Mouse (Mus musculus): ENCODE data around the gene C4b.

C4b gene

DNA sequence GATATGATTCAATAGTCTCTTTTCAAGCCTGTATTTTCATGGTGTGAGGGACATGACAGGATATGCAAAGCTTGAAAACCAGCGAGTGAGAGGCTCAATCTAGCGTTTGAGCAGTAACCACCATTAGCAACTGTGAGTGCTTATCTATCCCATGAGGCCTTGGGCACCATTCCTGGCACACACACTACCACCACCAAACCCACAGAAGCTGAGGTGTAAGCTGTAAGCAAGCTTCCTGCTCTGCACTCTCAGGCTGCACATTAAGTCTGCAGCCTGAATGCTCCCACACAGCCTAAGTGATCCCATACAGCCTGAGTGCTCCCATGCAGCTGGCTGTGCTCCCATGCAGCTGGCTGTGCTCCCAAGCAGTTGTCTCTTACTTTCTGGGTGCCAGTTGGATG lies 43.0 kb downstream of the C4b start:
- peak; percentile 67 for DNase-seq

DNA sequence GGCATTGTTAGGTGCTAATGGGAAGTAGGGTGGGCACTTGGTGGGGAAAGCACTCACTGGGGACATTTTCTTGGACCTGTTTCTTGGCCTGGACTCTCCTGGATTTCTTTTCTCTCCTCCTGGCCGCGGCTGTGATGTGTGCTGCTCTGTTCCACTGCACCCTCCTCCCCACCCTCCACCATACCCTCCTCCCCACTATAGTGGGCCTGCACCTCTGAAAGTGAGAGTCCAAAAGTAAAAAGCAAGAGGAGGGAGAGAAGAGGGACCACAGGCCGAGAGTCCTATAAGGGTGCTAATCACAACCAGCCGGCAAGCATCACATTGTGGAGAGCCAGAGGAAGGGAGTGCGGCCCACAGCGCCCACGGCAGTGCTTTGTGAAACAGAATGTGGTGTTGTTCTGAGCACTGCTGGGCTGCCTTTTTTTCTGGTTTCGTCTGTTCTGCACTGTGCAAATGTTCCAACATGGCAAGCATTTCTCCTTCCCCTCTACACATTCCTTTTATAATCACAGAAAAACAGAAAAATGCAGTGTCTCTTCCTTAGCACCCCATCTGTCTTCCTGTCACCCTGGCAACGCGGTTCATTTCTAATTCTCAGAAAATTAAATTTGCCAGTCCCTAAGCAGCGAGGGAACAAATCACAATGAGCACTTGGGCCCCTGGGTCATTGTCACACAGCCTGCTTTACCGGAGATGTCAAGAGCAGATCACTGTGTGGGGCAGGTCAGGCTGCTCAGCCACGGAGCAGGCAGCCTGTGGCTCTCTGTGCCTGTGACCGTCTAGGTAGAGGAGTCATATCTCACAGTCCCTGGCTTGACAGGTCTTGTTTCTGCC lies 43.9 kb downstream of the C4b start:
- peak; percentile 90 for DNase-seq

DNA sequence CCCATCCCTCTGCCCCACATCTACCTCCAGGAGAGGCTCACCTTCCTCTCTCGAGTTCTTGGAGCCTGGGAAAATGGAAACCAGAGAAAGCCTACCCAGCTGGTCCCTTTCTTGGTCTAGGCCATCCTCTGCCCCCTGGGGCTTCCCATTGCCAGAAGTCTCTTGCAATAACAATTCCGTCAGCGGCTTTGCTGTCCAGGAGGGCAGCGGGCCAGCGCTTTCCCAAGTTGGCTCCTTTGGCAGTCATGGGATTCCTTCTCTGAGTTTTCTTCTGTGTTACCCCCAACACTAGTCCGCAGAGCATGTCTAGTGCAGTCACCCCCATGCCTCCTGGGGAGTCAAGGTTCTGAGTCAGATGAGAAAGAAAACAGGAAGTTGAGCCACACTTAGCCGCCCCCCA lies 50.8 kb downstream of the C4b start:
- DNase-seq: no peak

DNA sequence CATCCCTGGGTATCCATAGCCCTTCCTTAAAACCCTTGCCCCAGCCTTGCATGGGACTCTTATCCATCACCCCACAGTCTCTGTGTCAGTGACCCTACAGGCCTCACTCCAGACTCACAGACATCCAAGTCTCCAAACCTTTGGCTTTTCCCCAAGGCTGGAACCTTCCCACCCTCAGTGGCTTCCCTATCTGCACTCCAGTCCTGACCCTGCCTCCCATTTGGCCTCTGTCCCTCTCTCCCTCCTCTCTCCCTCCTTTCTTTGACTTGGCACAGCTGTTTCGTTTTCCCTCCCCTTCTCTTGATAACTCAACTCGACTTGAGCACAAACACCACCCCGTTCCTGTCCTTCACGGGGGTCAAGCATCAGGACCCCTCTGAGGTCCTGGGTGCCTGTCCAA lies 53.2 kb downstream of the C4b start:
- DNase-seq: no peak

DNA sequence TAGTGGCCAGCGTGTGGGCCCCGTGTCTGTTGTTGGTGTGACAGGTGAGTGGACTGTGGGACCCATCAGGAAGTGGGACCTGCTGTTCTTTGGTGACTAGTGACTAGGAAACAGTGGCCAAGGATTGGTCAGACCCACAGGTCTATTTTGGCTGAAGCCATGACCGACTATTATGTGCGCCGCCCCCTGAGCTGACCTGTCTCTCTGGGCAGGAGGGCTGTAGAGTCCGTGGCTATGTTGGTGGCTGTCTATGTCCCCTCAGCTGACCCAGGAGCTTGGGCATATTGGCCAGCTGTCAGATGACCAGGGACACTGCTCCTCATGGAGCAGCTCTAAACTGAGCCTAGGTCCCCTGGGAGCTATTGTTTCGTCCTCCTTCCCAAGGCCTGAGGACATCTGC lies 54.8 kb downstream of the C4b start:
- DNase-seq: no peak

DNA sequence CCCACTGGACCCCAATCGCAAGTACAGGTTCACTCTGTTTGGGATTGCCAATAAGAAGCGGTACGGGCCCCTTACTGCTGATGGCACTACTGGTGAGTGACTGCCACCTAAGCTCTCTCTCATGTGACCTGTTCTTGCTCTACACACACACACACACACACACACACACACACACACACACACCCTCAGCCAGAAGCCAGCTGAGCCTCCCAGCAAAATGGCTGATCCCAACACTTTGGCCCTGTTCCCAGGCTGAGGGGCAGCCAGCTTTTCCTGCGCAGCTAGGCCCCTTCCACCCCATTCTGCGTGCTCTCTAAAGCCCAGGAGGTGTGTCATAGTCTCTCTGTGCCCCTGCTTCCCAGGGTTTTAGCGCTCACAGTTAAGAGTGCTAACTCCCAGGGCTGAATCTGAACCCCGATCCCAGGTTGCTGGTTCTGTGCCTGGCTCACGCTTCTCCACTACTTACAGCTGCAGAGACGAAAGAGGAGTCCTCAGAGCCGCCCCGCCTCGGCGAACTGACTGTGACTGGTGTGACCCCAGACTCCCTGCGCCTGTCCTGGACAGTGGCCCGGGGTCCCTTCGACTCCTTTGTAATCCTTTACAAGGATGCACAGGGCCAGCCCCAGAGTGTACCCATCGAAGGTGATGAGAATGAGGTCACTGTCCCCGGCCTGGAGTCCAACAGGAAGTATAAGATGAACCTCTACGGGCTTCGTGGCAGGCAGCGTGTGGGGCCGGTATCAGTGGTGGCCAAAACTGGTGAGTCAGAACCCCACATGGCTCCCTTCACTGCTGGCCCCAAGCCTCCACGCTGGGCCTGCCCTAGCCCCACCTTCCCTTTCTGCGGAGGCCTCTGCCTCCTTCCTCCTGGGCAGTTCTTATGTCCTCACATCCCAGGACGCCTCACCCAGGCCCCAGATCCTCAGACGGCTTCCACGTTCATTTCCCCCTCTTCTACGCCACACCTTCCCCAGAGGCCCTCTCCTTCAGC lies 58.3 kb downstream of the C4b start:
- no peak for DNase-seq

DNA sequence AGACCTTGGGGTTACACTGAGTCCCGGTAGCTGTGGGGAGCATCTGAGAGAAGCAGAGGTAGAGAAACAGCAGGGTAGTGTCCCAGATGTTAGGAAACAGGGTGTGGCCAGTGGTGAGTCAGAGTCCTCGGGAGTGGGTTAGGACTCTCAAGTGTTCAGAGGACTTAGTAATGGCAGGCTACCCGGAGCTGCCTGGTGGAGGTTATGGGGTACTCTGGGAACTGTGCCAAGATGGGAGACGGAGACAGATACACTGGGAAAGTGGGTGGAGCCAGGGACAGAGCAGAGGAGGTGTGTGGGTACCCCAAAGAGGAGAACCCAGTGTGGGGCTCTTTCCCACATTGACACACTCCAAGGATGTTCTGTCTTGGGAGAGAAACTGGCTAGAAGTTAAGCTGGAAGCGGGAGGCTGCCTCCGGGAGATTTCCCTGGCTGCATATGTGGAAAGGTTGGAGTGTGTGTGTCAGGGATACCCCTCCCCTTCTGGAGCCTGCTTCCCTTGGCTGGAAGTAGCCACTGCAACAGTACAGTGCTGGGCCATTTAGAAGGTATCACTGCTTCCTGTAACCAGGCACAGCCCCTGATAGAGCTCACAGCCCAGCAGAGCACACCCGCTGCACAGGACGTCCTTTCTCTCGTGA lies 59.3 kb downstream of the C4b start:
- no peak for DNase-seq

DNA sequence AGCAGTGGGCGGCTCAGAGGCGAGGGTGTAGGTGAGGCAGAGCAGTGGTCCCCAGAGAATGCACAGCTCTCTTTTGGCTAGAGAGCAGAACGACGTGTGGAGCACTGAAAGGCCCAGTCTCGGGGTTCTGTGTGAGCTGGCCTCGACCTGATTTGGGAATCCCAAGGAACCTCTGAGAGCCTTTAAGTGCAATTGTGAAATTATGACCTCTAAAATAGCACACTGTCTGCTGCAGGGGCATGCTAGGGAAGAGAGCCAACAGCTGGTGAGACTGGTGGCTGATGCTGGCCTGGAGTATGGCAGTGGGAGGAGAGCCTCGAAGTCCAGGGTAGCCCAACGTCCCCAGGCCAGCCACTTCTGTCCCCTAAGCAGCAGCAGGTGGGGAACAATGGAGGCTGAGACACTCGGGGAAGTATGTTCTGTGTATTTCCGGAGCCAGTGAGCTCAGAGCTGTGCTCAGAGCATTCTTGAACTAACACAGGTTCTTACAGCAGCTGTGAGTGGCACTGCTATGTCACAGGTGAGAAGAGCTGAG lies 59.9 kb downstream of the C4b start:
- DNase-seq: no peak

DNA sequence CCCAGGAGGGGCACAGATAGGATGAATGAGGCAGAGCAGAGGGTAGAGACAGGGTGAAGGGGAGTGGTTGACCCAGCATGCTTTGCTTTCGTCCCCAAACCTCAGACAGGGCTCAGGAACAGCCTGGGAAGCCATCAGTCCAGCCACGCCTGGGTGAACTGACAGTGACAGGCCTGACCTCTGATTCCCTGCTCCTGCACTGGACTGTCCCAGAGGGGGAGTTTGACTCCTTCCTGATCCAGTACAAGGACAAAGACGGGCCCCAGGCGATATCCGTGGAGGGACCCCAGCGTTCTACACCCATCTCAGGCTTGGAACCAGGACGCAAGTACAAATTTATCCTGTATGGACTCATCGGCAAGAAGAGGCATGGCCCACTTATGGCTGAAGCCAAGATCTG lies 60.5 kb downstream of the C4b start:
- no peak for DNase-seq

DNA sequence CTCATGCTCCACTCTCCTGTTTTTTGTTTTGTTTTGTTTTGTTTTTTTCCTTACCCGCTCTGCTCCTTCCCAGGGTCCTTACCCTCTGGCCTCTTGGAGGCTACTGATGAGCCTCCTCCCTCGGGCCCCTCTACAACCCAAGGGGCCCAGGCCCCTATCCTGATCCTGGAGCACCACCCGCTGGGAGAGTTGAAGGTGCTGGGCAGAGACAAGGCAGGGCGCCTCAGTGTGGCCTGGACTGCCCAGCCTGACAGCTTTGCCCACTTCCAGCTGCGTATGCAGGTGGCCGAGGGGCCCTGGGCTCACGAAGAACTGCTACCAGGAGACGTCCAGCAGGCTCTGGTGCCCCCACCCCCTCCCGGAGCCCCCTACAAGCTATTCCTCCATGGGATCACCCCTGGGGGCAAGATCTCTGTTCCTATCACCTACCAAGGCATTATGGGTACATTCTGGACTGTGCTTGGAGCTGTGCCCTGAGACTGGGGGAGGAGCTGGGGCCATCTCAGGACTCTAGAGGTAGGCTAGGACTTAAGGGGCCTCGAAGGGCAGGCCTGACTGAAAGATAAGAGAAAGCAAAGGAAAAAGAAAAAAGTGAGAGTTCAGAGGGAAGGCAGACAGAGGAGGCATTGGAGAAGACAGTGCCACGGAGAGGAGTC lies 61.7 kb downstream of the C4b start:
- DNase-seq: no peak

DNA sequence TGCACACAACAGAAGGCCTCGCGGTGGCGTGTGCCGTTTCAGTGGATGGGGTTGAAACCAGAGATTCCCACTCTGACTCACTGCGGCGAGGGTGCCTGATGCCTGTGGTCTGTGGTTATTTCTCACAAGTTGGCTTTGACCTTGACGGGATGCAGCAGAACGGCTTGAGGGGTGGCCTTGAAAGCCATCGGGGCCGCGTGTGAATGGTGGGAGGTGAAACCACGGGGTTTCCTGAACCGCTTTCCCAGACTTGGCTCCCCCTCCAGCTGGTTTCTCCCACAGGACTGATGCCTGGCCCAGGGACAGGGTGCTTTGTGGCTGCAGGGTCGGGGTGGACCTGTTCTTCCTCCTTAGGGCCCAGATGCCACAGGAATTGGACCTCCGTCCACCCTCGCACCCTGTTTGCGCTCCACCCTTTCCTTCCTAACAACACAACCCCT lies 62.5 kb downstream of the C4b start:
- no peak for DNase-seq

DNA sequence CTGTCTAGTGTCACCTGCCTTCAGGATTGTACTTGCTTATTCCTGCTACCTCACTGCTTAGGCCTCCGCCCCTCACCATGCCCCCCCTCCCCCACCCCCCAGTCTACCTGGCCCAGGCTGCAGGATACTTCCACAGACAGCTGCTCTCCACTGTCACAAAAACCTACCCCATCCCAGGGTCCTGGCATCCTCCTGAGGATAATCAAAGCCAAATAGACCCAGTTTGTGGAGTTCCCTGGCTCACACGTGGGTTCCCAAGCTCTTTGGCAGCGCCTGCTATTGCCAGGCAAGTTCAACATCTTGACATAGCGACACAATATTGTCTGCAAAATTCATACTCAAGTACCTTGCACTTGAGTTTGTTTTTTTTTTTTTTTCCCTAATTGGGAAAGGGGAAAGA lies 63.1 kb downstream of the C4b start:
- no peak for DNase-seq

DNA sequence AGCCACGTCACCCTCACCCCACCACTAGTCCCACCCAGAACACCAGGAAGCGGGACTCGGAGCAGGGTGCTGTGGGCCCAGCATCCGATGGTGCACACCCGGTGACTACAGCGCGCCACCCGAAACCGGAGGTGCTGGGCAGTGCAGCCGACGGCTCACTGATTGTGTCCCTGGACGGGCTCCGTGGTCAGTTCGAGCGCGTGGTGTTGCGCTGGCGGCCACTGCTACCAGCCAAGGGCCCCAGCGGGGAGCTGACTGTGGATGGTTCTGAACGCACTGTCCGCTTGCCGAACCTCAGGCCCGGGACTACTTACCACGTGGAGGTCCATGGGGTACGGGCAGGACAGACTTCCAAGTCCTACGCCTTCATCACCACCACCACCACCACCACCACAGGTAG lies 63.5 kb downstream of the C4b start:
- no peak for DNase-seq

All from layer of hippocampus, adult 9-11 months (tissue).